In genomic region chr13:54072526-54073057, GRCm38 (mm10) we compare ENCODE assay signal across 9 mouse cellular contexts. TPM values are rescaled to one million over a fixed set of nuclear protein-coding genes. Genes with fewer than 3 reads are reported as not detected.
A peak's percentile ranks its signal among the peaks of the same experiment; 100 is the strongest.
DNase-seq lines count a peak whose midpoint lies in the region; ATAC-seq and TF ChIP-seq lines count a peak whose summit lies in the region.
"Had no signal": no experiment of that assay in that cellular context is flagged by ENCODE, and none has a peak within 500 bp of the region (broad histone marks: within the 10 kb centered on the region; RNA-seq: fewer than 3 reads in every experiment).

No protein-coding gene starts in this region.

- 41% methylated on average over 10 of the region's 10 CpGs for WGBS in forebrain, embryonic 11.5 days
- 36% methylated on average over 10 of the region's 10 CpGs for WGBS in limb, embryonic 12.5 days
- 18% methylated on average over 10 of the region's 10 CpGs for WGBS in stomach, postnatal 0 days

- no peaks in the 10 kb centered on the region for H3K9me3 ChIP-seq in forebrain, embryonic 11.5 days (ENCODE audit: control insufficient read depth, low read length)
- H3K9me3 ChIP-seq in limb, embryonic 12.5 days = no peaks in the 10 kb centered on the region
- no peaks in the 10 kb centered on the region for H3K9me3 ChIP-seq in stomach, postnatal 0 days (ENCODE audit: control insufficient read depth, low read length)

- no peak for ATAC-seq in forebrain, embryonic 11.5 days (replicated peaks; ENCODE audit: low FRiP score)
- ATAC-seq in limb, embryonic 12.5 days (ENCODE audit: insufficient number of reproducible peaks, insufficient read depth, low FRiP score, low TSS enrichment, low read depth) = no peak
- ATAC-seq in stomach, postnatal 0 days (ENCODE audit: low FRiP score, low TSS enrichment) = no peak

- peak overlapping the region; percentile 75 for H3K4me3 ChIP-seq in forebrain, embryonic 11.5 days (ENCODE audit: low read depth, low read length)
- H3K4me3 ChIP-seq in limb, embryonic 12.5 days (replicated peaks) = peak overlapping the region; percentile 67
- peak overlapping the region; percentile 79 for H3K4me3 ChIP-seq in stomach, postnatal 0 days (ENCODE audit: low read depth, low read length)

- peak overlapping the region; percentile 61 for H3K4me2 ChIP-seq in forebrain, embryonic 11.5 days (ENCODE audit: low read depth, low read length, severe bottlenecking)
- H3K4me2 ChIP-seq in limb, embryonic 12.5 days = peak overlapping the region; percentile 69
- peak overlapping the region; percentile 73 for H3K4me2 ChIP-seq in stomach, postnatal 0 days (replicated peaks; ENCODE audit: low read depth)

- TF ChIP-seq EP300 in stomach, postnatal 0 days (optimal IDR thresholded peaks at IDR 0.05) = no peak

- H3K27me3 ChIP-seq in forebrain, embryonic 11.5 days (ENCODE audit: control insufficient read depth, insufficient read depth, low read length) = no peaks in the 10 kb centered on the region
- peaks cover 11% of the 10 kb centered on the region; the same call in 1 of the 2 replicates for H3K27me3 ChIP-seq in limb, embryonic 12.5 days
- H3K27me3 ChIP-seq in stomach, postnatal 0 days (ENCODE audit: control insufficient read depth, insufficient read depth, low read length) = no peaks in the 10 kb centered on the region

- no peaks in the 10 kb centered on the region; the same call in 1 of the 2 replicates for H3K36me3 ChIP-seq in forebrain, embryonic 11.5 days (ENCODE audit: control insufficient read depth, insufficient read depth, low read length)
- H3K36me3 ChIP-seq in limb, embryonic 12.5 days = no peaks in the 10 kb centered on the region
- H3K36me3 ChIP-seq in stomach, postnatal 0 days (ENCODE audit: control insufficient read depth, insufficient read depth, low read length) = no peaks in the 10 kb centered on the region

- no peaks in the 10 kb centered on the region; the same call in 1 of the 2 replicates for H3K4me1 ChIP-seq in forebrain, embryonic 11.5 days (replicated peaks; ENCODE audit: control insufficient read depth, insufficient read depth, low read length)
- H3K4me1 ChIP-seq in limb, embryonic 12.5 days (replicated peaks) = peaks cover 11% of the 10 kb centered on the region; the same call in 1 of the 2 replicates
- H3K4me1 ChIP-seq in stomach, postnatal 0 days (replicated peaks; ENCODE audit: control insufficient read depth, insufficient read depth) = no peaks in the 10 kb centered on the region

- no peak overlapping the region for H3K27ac ChIP-seq in forebrain, embryonic 11.5 days (ENCODE audit: low read depth, low read length)
- no peak overlapping the region for H3K27ac ChIP-seq in limb, embryonic 12.5 days
- H3K27ac ChIP-seq in stomach, postnatal 0 days (replicated peaks) = peak overlapping the region; percentile 86

- H3K9ac ChIP-seq in forebrain, embryonic 11.5 days (ENCODE audit: low read length) = peak overlapping the region; percentile 92
- no peak overlapping the region for H3K9ac ChIP-seq in limb, embryonic 12.5 days (replicated peaks)
- peak overlapping the region; percentile 84 for H3K9ac ChIP-seq in stomach, postnatal 0 days (ENCODE audit: low read length)

- TF ChIP-seq CTCF in stomach, postnatal 0 days (IDR thresholded peaks at IDR 0.05; ENCODE audit: low read depth) = no peak

- DNase-seq in 3T3-L1 (ENCODE audit: low read depth, low spot score) (peak; percentile 45), 416B (ENCODE audit: low read depth) (peak; percentile 51)
- DNase-seq in forebrain, embryonic 11.5 days (ENCODE audit: low spot score) = no peak
- DNase-seq in stomach, postnatal 0 days (ENCODE audit: low spot score) = no peak
- DNase-seq in frontal cortex, postnatal 10 days (ENCODE audit: low spot score in 2 of 2) = no peak
- no peak for DNase-seq in cerebellum, postnatal 25 days
- no peak for DNase-seq in spleen, adult 18-20 months

RNA-seq across cellular contexts. Expression of gene Sfxn1, which starts 0.9 kb away (rescaled TPM):
- 94.5 and 96.9 TPM in 2 replicates for polyA plus RNA-seq in forebrain, embryonic 11.5 days (2014; fragmentation: Nextera tagmentation; extraction: Ambion mirVana)
- 57.0 and 57.6 TPM in 2 replicates for polyA plus RNA-seq in limb, embryonic 12.5 days (2016; fragmentation: Nextera tagmentation; extraction: Ambion mirVana)
- 34.5 TPM in 2 replicates for polyA plus RNA-seq in stomach, postnatal 0 days (2015; fragmentation: Nextera tagmentation; extraction: Ambion mirVana)

RNA-seq across cellular contexts. Expression of gene Drd1, which starts 17.1 kb away (rescaled TPM):
- polyA plus RNA-seq in forebrain, embryonic 11.5 days (2014; fragmentation: Nextera tagmentation; extraction: Ambion mirVana) = 0.15 and 0.19 TPM in 2 replicates
- 0.20 TPM in 1 of 2 replicates, not detected in the other for polyA plus RNA-seq in limb, embryonic 12.5 days (2016; fragmentation: Nextera tagmentation; extraction: Ambion mirVana)
- polyA plus RNA-seq in stomach, postnatal 0 days (2015; fragmentation: Nextera tagmentation; extraction: Ambion mirVana) = 0.11 and 0.21 TPM in 2 replicates
- polyA plus RNA-seq: large intestine, adult 2 months had no signal

Comparison
In these comparisons a context has a peak if more than half of its experiments do, and no peak if none do; other contexts are left out.
1. DNase-seq: peak in 3T3-L1 (single experiment) and 416B (single experiment); none in forebrain, embryonic 11.5 days (single experiment), stomach, postnatal 0 days (single experiment), frontal cortex, postnatal 10 days (0 of 2), cerebellum, postnatal 25 days (0 of 2) and spleen, adult 18-20 months (0 of 2).
2. Peak in every context shown above with its lines, with median percentiles within 50 percentile points of each other: H3K4me2 ChIP-seq and H3K4me3 ChIP-seq.